Mouse (Mus musculus): ENCODE data around the gene Fut8. TPM values are rescaled to one million over a fixed set of nuclear protein-coding genes. Genes with fewer than 3 reads are reported as not detected.

Fut8 gene
- polyA plus RNA-seq, 1 experiment = 0.22 TPM

DNA sequence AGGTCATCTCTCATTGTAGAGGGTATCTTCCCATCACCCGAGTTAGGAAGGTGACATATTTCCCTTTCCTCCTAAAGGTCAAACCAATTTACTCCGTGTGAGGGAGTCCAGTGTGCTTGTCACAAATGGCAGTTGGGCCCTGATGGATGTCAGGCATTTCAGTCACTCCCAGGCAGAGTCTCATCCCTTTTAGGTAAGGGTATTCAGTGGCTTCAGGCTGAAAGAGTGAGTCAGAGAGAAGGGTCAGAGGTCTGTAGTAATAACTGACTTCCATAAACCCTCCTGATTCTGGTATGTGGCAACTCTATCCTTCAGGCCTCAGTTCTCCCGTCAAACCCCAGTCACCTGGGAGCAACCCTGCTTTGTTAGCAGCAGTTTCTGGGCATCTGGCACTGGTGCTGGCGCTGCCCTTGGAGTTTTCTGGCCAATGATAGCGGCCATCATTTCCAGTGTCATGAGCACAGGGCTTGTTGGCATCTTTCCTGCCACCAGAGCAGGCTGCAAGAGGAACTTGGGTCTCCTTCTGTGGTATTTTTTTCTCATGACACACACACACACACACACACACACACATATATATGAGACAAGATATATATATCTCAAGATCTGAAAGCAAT is 262.6 kb downstream of the Fut8 start:
- H3K36me3 ChIP-seq (ENCODE audit: control insufficient read depth) = no peaks in the 10 kb centered on the region
- H3K9me3 ChIP-seq (ENCODE audit: control insufficient read depth, low read length) = no peaks in the 10 kb centered on the region
- no peak overlapping the region for H3K4me3 ChIP-seq (replicated peaks)
- no peaks in the 10 kb centered on the region for H3K4me1 ChIP-seq (ENCODE audit: control insufficient read depth)
- no peak for TF ChIP-seq TAL1 (IDR thresholded peaks at IDR 0.05; ENCODE audit: low read length)
- TF ChIP-seq GATA1 (IDR thresholded peaks at IDR 0.05; ENCODE audit: low read length) = no peak
- no peaks in the 10 kb centered on the region for H3K27me3 ChIP-seq (ENCODE audit: control insufficient read depth)

DNA sequence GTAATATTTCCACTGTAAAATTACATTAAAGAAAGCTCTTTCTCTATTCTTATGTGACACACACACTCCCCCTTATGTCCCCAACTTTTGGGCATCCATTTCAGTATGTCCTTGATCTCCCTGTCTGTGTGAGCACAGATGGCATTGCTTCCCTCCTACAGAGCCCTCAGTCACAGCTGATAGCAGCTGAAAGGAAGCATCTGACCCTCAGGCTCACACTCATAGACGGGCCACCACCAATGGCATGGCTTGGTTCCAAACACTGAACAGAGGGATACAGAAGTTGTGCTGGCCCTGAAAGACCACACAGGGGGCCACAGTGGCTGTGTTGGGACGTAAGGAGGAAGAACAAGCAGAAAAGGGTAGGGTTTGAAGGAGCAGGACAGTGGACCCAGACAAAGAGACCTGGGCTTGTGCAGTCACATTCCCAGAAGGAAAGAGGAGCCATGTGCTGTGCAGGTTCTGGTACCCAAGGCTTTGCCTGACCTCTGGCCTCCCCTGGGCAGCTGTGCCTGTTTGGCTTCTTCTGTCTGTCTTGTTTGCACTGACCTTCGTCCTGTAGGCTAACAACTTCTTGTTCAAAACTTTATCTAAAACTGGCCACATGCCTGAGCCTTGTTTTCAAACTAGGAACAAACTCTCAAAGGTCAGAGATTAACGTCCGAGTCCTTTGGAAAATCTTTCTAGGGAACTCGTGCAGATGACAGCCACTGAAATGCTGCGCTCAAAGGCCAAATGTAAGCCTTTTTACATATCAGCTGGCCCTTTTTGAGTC is 263.7 kb downstream of the Fut8 start:
- H3K9me3 ChIP-seq (ENCODE audit: control insufficient read depth, low read length) = no peaks in the 10 kb centered on the region
- H3K4me1 ChIP-seq (ENCODE audit: control insufficient read depth) = no peaks in the 10 kb centered on the region
- no peak overlapping the region for H3K4me3 ChIP-seq (replicated peaks)
- no peaks in the 10 kb centered on the region for H3K36me3 ChIP-seq (ENCODE audit: control insufficient read depth)
- H3K27me3 ChIP-seq (ENCODE audit: control insufficient read depth) = no peaks in the 10 kb centered on the region
- no peak for TF ChIP-seq GATA1 (IDR thresholded peaks at IDR 0.05; ENCODE audit: low read length)
- no peak for TF ChIP-seq TAL1 (IDR thresholded peaks at IDR 0.05; ENCODE audit: low read length)

DNA sequence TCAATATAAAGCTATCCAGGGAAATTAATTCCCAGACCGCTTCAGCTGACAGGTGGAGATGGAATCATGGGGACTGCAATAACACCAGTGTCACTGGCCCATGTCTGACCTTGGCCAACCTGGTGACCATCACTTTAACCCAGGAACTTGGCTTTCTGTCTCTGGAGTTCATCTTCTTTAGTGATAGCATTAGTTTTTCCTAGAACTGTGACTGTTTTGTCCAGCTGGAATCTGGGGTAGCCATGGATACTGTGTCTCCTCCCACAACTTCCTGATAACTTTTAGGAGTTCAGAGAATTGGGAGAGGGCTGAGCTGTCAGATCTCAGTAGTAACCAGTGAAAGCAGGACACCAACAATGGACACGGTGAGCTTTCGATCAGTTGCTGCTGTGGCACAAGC is 264.3 kb downstream of the Fut8 start:
- Histone ChIP-seq H3K36me3 (ENCODE audit: control insufficient read depth) (no peaks in the 10 kb centered on the region), H3K4me3 (replicated peaks) (no peak overlapping the region), H3K9me3 (ENCODE audit: control insufficient read depth, low read length) (no peaks in the 10 kb centered on the region), H3K4me1 (ENCODE audit: control insufficient read depth) (no peaks in the 10 kb centered on the region), H3K27me3 (ENCODE audit: control insufficient read depth) (no peaks in the 10 kb centered on the region)
- no peak for TF ChIP-seq TAL1 (IDR thresholded peaks at IDR 0.05; ENCODE audit: low read length)
- TF ChIP-seq GATA1 (IDR thresholded peaks at IDR 0.05; ENCODE audit: low read length) = no peak

DNA sequence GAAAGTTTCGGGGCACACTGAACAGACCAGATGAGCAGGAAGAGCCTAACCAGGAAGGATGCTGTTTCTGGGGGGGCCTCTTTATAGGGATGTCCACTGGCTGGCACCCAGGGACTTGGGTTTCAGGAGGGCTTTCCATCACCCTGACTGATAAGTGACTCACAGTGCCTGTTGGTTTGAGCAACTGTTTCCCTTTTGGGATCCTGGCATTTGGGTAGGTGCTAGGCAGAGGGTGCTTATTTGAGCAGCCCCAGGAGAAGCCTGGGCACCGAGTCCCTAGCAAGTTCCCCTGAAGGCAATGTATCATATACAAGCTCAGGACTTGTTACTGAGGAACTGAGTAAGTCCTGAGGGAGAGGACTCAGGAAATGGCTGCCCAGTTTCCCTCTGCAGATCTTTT is 267.5 kb downstream of the Fut8 start:
- TF ChIP-seq GATA1 (IDR thresholded peaks at IDR 0.05; ENCODE audit: low read length) = no peak
- TF ChIP-seq TAL1 (IDR thresholded peaks at IDR 0.05; ENCODE audit: low read length) = no peak
- Histone ChIP-seq H3K9me3 (ENCODE audit: control insufficient read depth, low read length) (no peaks in the 10 kb centered on the region), H3K27me3 (ENCODE audit: control insufficient read depth) (no peaks in the 10 kb centered on the region), H3K4me3 (replicated peaks) (no peak overlapping the region), H3K36me3 (ENCODE audit: control insufficient read depth) (no peaks in the 10 kb centered on the region), H3K4me1 (ENCODE audit: control insufficient read depth) (no peaks in the 10 kb centered on the region)

DNA sequence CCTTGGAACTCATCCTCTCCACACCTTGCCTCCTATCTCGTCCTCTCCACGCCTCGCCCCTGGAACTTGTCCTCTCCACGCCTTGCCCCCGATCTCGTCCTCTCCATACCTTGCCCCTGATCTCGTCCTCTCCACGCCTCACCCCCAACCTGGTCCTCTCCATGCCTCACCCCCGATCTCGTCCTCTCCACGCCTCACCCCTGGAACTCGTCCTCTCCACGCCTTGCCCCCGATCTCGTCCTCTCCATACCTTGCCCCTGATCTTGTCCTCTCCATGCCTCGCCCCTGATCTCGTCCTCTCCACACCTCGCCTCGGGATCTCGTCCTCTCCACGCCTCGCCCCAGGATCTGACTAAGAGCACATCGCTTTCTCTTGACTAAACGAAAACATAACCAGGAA is 269.8 kb downstream of the Fut8 start:
- H3K9me3 ChIP-seq (ENCODE audit: control insufficient read depth, low read length) = no peaks in the 10 kb centered on the region
- TF ChIP-seq TAL1 (IDR thresholded peaks at IDR 0.05; ENCODE audit: low read length) (no peak), GATA1 (IDR thresholded peaks at IDR 0.05; ENCODE audit: low read length) (no peak)
- H3K4me3 ChIP-seq (replicated peaks) = no peak overlapping the region
- H3K36me3 ChIP-seq (ENCODE audit: control insufficient read depth) = no peaks in the 10 kb centered on the region
- H3K27me3 ChIP-seq (ENCODE audit: control insufficient read depth) = no peaks in the 10 kb centered on the region
- H3K4me1 ChIP-seq (ENCODE audit: control insufficient read depth) = no peaks in the 10 kb centered on the region

DNA sequence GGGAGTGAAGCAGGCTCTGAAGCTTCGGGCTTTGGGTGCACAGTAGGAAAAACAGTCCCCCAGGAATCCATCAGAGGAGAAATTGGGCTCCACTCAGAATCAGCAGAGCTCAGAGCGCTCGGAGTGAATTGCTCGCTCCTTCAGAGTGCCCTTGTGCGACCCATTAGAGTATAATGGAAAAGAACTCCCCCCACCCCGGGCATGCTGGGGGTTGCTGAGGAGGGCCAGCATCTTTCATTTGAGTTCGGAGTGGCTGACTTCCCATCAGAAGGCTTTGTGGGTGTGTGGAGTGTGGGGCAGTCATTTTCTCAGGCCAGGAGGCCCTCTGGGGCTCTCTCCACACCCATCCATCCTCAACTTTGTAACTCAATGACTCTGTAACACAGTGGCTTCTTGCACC is 272.8 kb downstream of the Fut8 start:
- no peak for TF ChIP-seq TAL1 (IDR thresholded peaks at IDR 0.05; ENCODE audit: low read length)
- TF ChIP-seq GATA1 (IDR thresholded peaks at IDR 0.05; ENCODE audit: low read length) = no peak
- Histone ChIP-seq H3K4me1 (ENCODE audit: control insufficient read depth) (no peaks in the 10 kb centered on the region), H3K4me3 (replicated peaks) (no peak overlapping the region), H3K9me3 (ENCODE audit: control insufficient read depth, low read length) (no peaks in the 10 kb centered on the region), H3K36me3 (ENCODE audit: control insufficient read depth) (no peaks in the 10 kb centered on the region), H3K27me3 (ENCODE audit: control insufficient read depth) (no peaks in the 10 kb centered on the region)

DNA sequence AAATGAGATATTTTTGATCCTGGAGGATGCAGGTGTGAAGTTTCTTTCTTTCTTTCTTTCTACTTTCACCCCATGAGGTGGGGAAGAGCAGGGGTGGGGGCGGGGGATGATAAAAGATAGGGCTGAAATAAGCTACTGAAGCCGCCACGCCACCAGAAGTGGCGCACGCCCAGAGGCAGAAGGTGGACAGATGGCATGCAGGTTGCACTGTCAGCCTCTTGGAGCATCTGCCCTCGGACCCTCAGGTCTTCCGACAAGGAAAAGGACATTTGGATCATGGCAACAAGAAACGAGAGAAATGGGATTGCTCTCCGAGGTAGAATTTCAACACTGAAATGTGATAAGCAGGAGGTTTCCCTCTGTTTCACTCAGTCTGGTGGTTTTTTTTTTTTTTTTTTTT is 273.3 kb downstream of the Fut8 start:
- Histone ChIP-seq H3K9me3 (ENCODE audit: control insufficient read depth, low read length) (no peaks in the 10 kb centered on the region), H3K36me3 (ENCODE audit: control insufficient read depth) (no peaks in the 10 kb centered on the region), H3K4me3 (replicated peaks) (no peak overlapping the region), H3K27me3 (ENCODE audit: control insufficient read depth) (no peaks in the 10 kb centered on the region), H3K4me1 (ENCODE audit: control insufficient read depth) (no peaks in the 10 kb centered on the region)
- no peak for TF ChIP-seq GATA1 (IDR thresholded peaks at IDR 0.05; ENCODE audit: low read length)
- TF ChIP-seq TAL1 (IDR thresholded peaks at IDR 0.05; ENCODE audit: low read length) = no peak

DNA sequence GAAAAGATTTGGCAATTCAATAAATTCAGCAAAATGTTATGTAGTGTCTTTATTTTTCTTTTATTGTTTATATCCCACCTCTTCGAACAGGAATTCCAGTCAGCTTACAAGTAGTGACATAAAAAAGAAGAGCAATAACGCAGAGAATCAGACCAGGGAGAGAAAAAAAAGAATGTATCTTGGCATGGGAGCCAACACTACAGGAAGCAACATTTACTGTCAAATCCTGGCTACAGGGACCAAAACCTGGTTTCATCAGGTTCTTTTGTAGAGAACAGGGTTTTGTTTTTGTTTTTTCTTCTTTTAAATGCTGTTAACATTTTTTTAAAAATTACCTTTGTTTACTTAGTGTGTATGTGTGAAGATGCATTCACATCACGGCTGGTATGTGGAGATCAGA is 273.7 kb downstream of the Fut8 start:
- H3K27me3 ChIP-seq (ENCODE audit: control insufficient read depth) = no peaks in the 10 kb centered on the region
- no peaks in the 10 kb centered on the region for H3K9me3 ChIP-seq (ENCODE audit: control insufficient read depth, low read length)
- no peak overlapping the region for H3K4me3 ChIP-seq (replicated peaks)
- H3K4me1 ChIP-seq (ENCODE audit: control insufficient read depth) = no peaks in the 10 kb centered on the region
- TF ChIP-seq GATA1 (IDR thresholded peaks at IDR 0.05; ENCODE audit: low read length) (no peak), TAL1 (IDR thresholded peaks at IDR 0.05; ENCODE audit: low read length) (no peak)
- H3K36me3 ChIP-seq (ENCODE audit: control insufficient read depth) = no peaks in the 10 kb centered on the region

DNA sequence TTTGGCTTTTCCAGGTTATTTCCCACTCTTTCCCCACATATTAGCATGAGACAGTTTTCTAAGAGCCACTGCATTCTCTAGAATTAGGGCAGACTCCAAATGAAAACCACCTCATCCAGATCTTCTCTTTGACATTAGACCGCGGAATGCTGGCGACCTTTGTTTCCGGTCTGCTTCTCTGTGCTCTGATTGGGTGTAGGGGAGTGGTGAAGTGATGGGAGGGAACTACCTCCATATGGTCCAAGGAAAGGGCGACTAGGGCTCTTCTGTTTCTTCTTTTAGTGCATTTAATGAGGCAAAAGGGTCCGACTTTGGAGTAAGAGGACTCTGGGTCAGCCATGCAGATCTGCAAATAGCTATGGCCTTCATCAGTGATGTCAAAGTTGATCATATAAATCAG is 278.9 kb downstream of the Fut8 start:
- no peaks in the 10 kb centered on the region for H3K27me3 ChIP-seq (ENCODE audit: control insufficient read depth)
- no peaks in the 10 kb centered on the region for H3K9me3 ChIP-seq (ENCODE audit: control insufficient read depth, low read length)
- TF ChIP-seq TAL1 (IDR thresholded peaks at IDR 0.05; ENCODE audit: low read length) = no peak
- no peak for TF ChIP-seq GATA1 (IDR thresholded peaks at IDR 0.05; ENCODE audit: low read length)
- H3K36me3 ChIP-seq (ENCODE audit: control insufficient read depth) = no peaks in the 10 kb centered on the region
- H3K4me3 ChIP-seq (replicated peaks) = no peak overlapping the region
- H3K4me1 ChIP-seq (ENCODE audit: control insufficient read depth) = no peaks in the 10 kb centered on the region

All from erythroblast, embryonic 14.5 days (primary cell).